Mouse (Mus musculus) cortical plate, adult 2 months (tissue): ENCODE measurements around the gene Cnksr3.

Experiments used
- CTCF ChIP-seq: fragments of 200-500 bp; IDR thresholded peaks from 2 replicates; pipeline ENCODE4 v1.5.1; 2011; ENCODE audit warnings: mild to moderate bottlenecking, control low read depth, low read length; ENCODE audit not compliant: insufficient read depth; ENCODE audit errors: extremely low read depth
- POLR2A ChIP-seq: fragments of 200-500 bp; IDR thresholded peaks from 2 replicates; pipeline ENCODE4 v1.6.1; 2011; ENCODE audit warnings: mild to moderate bottlenecking, low read length, control low read depth; ENCODE audit not compliant: insufficient read depth; ENCODE audit errors: extremely low read depth

DNA sequence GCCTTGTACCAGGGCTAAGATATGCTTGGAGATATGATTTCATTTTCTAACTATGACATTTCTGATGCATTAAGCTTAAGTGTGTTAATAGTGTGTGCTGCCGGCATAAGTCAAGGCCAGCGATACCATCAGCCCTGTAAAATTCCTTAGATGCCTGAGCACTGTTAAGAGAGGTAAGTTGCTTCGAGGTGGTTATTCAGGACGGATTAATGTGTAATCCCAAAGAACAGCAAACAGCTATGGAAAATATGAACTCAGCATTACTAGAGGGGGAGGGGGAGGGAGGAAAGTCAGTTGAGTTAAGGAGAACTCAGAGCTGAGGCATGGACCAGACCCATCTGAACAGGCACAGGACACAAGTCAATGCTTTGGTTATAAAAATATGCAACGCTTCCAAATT, 46.6 kb upstream of the Cnksr3 start:
- no peak for TF ChIP-seq CTCF
- no peak for TF ChIP-seq POLR2A
